ENCODE assay signal across 26 mouse cellular contexts in genomic region chr7:116119306-116119857, GRCm38 (mm10). TPM values are rescaled to one million over a fixed set of nuclear protein-coding genes. Genes with fewer than 3 reads are reported as not detected.
A peak's percentile ranks its signal among the peaks of the same experiment; 100 is the strongest.
DNase-seq lines count a peak whose midpoint lies in the region; ATAC-seq and TF ChIP-seq lines count a peak whose summit lies in the region.
"Had no signal": no experiment of that assay in that cellular context is flagged by ENCODE, and none has a peak within 500 bp of the region (broad histone marks: within the 10 kb centered on the region; RNA-seq: fewer than 3 reads in every experiment).

No protein-coding gene starts in this region.

- H3K9ac ChIP-seq in lung, embryonic 14.5 days = no peak overlapping the region
- H3K9ac ChIP-seq: embryonic facial prominence, embryonic 12.5 days; embryonic facial prominence, embryonic 15.5 days; forebrain, embryonic 12.5 days; forebrain, embryonic 15.5 days; heart, embryonic 12.5 days; heart, embryonic 15.5 days; hindbrain, embryonic 13.5 days had no signal

- no peak for TF ChIP-seq CTCF in lung, embryonic 14.5 days (IDR thresholded peaks at IDR 0.05; ENCODE audit: low read depth)

- no peak overlapping the region for H3K4me3 ChIP-seq in heart, embryonic 10.5 days
- no peak overlapping the region for H3K4me3 ChIP-seq in lung, embryonic 14.5 days (ENCODE audit: low read depth, low read length)
- H3K4me3 ChIP-seq: embryonic facial prominence, embryonic 12.5 days; embryonic facial prominence, embryonic 15.5 days; forebrain, embryonic 12.5 days; forebrain, embryonic 15.5 days; heart, embryonic 12.5 days; heart, embryonic 15.5 days; hindbrain, embryonic 13.5 days had no signal

- ATAC-seq in lung, embryonic 14.5 days (ENCODE audit: insufficient read depth) = no peak
- ATAC-seq: activated CD4-positive, CD25-positive, alpha-beta regulatory T cell, adult 4 months; forebrain, embryonic 15.5 days; hindbrain, postnatal 0 days; inflammation-experienced regulatory T-cells, adult 6 months had no signal

- peaks cover 4% of the 10 kb centered on the region; the same call in 1 of the 2 replicates for H3K4me1 ChIP-seq in heart, embryonic 10.5 days
- no peaks in the 10 kb centered on the region for H3K4me1 ChIP-seq in lung, embryonic 14.5 days (ENCODE audit: insufficient read depth)
- H3K4me1 ChIP-seq: heart, embryonic 12.5 days had no signal

- WGBS in heart, embryonic 10.5 days = 79% methylated on average over 1 of the region's 1 CpGs
- WGBS in lung, embryonic 14.5 days = 50% methylated on average over 1 of the region's 1 CpGs

- H3K27ac ChIP-seq in heart, embryonic 10.5 days = no peak overlapping the region
- no peak overlapping the region for H3K27ac ChIP-seq in lung, embryonic 14.5 days (ENCODE audit: low read depth)
- H3K27ac ChIP-seq: embryonic facial prominence, embryonic 12.5 days; embryonic facial prominence, embryonic 15.5 days; forebrain, embryonic 12.5 days; forebrain, embryonic 15.5 days; heart, embryonic 15.5 days; hindbrain, embryonic 13.5 days; hindbrain, postnatal 0 days had no signal

- H3K36me3 ChIP-seq in heart, embryonic 10.5 days = peaks cover 14% of the 10 kb centered on the region
- no peaks in the 10 kb centered on the region for H3K36me3 ChIP-seq in lung, embryonic 14.5 days (ENCODE audit: insufficient read depth)
- H3K36me3 ChIP-seq: embryonic facial prominence, embryonic 12.5 days; embryonic facial prominence, embryonic 15.5 days; forebrain, embryonic 15.5 days; hindbrain, embryonic 13.5 days had no signal

- H3K27me3 ChIP-seq in heart, embryonic 10.5 days (ENCODE audit: insufficient read depth, poor library complexity, severe bottlenecking) = no peaks in the 10 kb centered on the region
- H3K27me3 ChIP-seq in lung, embryonic 14.5 days (ENCODE audit: insufficient read depth, low read length) = no peaks in the 10 kb centered on the region
- H3K27me3 ChIP-seq: embryonic facial prominence, embryonic 12.5 days; embryonic facial prominence, embryonic 15.5 days; forebrain, embryonic 12.5 days; forebrain, embryonic 15.5 days; heart, embryonic 12.5 days; heart, embryonic 15.5 days had no signal

- no peaks in the 10 kb centered on the region for H3K9me3 ChIP-seq in heart, embryonic 10.5 days
- H3K9me3 ChIP-seq in lung, embryonic 14.5 days (ENCODE audit: low read depth, low read length) = no peaks in the 10 kb centered on the region
- H3K9me3 ChIP-seq: embryonic facial prominence, embryonic 12.5 days; embryonic facial prominence, embryonic 15.5 days; forebrain, embryonic 12.5 days; forebrain, embryonic 15.5 days; heart, embryonic 15.5 days; hindbrain, embryonic 13.5 days had no signal

- H3K4me2 ChIP-seq in lung, embryonic 14.5 days = no peak overlapping the region
- H3K4me2 ChIP-seq: embryonic facial prominence, embryonic 12.5 days; embryonic facial prominence, embryonic 15.5 days; forebrain, embryonic 12.5 days; forebrain, embryonic 15.5 days; heart, embryonic 12.5 days; heart, embryonic 15.5 days; hindbrain, embryonic 13.5 days had no signal

- intact Hi-C loops in heart, postnatal 36 days (cut with DNase I) = no loop called here

- DNase-seq in cerebellum, postnatal 10 days = peak; percentile 35 to 55
- DNase-seq in cerebellum, postnatal 36 days = no peak
- DNase-seq in heart, embryonic 10.5 days (ENCODE audit: low spot score) = peak; percentile 67
- no peak for DNase-seq in heart, postnatal 36 days
- DNase-seq in lung, embryonic 14.5 days = peak; percentile 21
- DNase-seq in lung, adult 18-20 months = no peak
- peak; percentile 35 for DNase-seq in testis, postnatal 10 days (ENCODE audit: low spot score)
- no peak for DNase-seq in testis, postnatal 14 days (ENCODE audit: low spot score)
- DNase-seq: adrenal gland, adult 8-10 months; adrenal gland, postnatal 25 days; cerebellum, adult 11-12 months; cerebellum, adult 8-10 months; cerebellum, postnatal 14 days; gastrocnemius, postnatal 10 days; gastrocnemius, postnatal 36 days; heart, postnatal 14 days had no signal

RNA-seq across cellular contexts. Expression of gene Gm4353, which starts 34.9 kb away (rescaled TPM):
- polyA plus RNA-seq in heart, embryonic 10.5 days (2016; fragmentation: Nextera tagmentation; extraction: Ambion mirVana) = 0.55 and 0.85 TPM in 2 replicates
- total RNA-seq in heart, postnatal 36 days (2021) = 1 to 10 TPM; 1.3 TPM
- 1.1 and 1.5 TPM in 2 replicates for polyA plus RNA-seq in lung, embryonic 14.5 days (2014; fragmentation: Nextera tagmentation; extraction: Ambion mirVana)

Comparison
In these comparisons a context has a peak if more than half of its experiments do, and no peak if none do; other contexts are left out.
1. DNase-seq: peak in cerebellum, postnatal 10 days (2 of 2), heart, embryonic 10.5 days (single experiment), lung, embryonic 14.5 days (single experiment) and testis, postnatal 10 days (single experiment); none in cerebellum, postnatal 36 days (0 of 2), heart, postnatal 36 days (0 of 2), lung, adult 18-20 months (0 of 2) and testis, postnatal 14 days (single experiment).